Mouse (Mus musculus): ENCODE measurements around the gene Insl6. TPM values are rescaled to one million over a fixed set of nuclear protein-coding genes. Genes with fewer than 3 reads are reported as not detected.

The Insl6 gene
- polyA plus RNA-seq (2014; fragmentation: Nextera tagmentation; extraction: Ambion mirVana): 7.9 and 8.6 TPM in 2 replicates

GRCm38 (mm10) chr19:29325053-29325851 lies at the start of gene Insl6:
Insl6 (minus strand) TSS chr19:29325356.
- no peak within 1 kb of the TSS for H3K27ac ChIP-seq (ENCODE audit: low read depth, low read length)
- H3K9me3 ChIP-seq (ENCODE audit: control insufficient read depth, low read length): no peaks in the 10 kb centered on the region
- ATAC-seq (ENCODE audit: low FRiP score) (peak; percentile 92), DNase-seq (ENCODE audit: low spot score) (peak; percentile 77)
- 6% methylated on average over 29 of the region's 31 CpGs for WGBS
- no peaks in the 10 kb centered on the region for H3K4me1 ChIP-seq (replicated peaks; ENCODE audit: control insufficient read depth, insufficient read depth, low read length)
- H3K9ac ChIP-seq (ENCODE audit: low read depth, low read length): no peak within 1 kb of the TSS; the same call in 1 of the 2 replicates
- H3K36me3 ChIP-seq (ENCODE audit: control insufficient read depth, insufficient read depth, low read length): no peaks in the 10 kb centered on the region
- H3K4me3 ChIP-seq (ENCODE audit: low read depth, low read length): peak within 1 kb of the TSS; percentile 16
- H3K4me2 ChIP-seq (replicated peaks; ENCODE audit: low read depth, low read length): peak within 1 kb of the TSS; percentile 46
- no peaks in the 10 kb centered on the region for H3K27me3 ChIP-seq (ENCODE audit: control insufficient read depth, insufficient read depth, low read length)

DNA sequence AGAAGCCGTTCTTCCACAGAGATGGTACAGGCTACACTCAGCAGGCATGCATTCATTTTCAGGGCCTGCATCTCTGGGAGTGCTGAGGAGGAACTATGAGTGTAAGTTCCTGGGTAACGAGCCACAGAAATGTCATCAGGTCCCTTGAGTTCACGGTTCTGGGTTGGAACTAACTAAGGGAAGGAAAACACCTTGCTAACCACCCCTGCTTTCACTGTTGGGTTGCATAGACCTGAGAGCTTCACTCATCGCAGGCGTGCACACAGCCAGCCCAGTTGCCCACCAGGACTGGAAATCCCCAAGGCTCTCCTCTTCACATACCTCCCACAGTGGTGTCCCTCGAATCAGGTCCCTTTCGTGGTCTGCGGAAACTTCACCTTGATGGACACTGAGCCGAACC lies 49.8 kb upstream of the Insl6 start:
- H3K4me1 ChIP-seq (replicated peaks; ENCODE audit: control insufficient read depth, insufficient read depth, low read length): no peaks in the 10 kb centered on the region
- ATAC-seq (ENCODE audit: low FRiP score) (no peak), DNase-seq (ENCODE audit: low spot score) (no peak)
- H3K9ac ChIP-seq (ENCODE audit: low read depth, low read length): no peak overlapping the region
- H3K9me3 ChIP-seq (ENCODE audit: control insufficient read depth, low read length): no peaks in the 10 kb centered on the region
- no peak overlapping the region for H3K4me2 ChIP-seq (replicated peaks; ENCODE audit: low read depth, low read length)
- H3K27me3 ChIP-seq (ENCODE audit: control insufficient read depth, insufficient read depth, low read length): no peaks in the 10 kb centered on the region
- no peak overlapping the region for H3K4me3 ChIP-seq (ENCODE audit: low read depth, low read length)
- 88% methylated on average over 9 of the region's 9 CpGs for WGBS
- H3K27ac ChIP-seq (ENCODE audit: low read depth, low read length): no peak overlapping the region
- no peaks in the 10 kb centered on the region for H3K36me3 ChIP-seq (ENCODE audit: control insufficient read depth, insufficient read depth, low read length)

GRCm38 (mm10) chr19:29373438-29373837 lies 48.3 kb upstream of the Insl6 start:
- Histone ChIP-seq H3K4me3 (ENCODE audit: low read depth, low read length) (no peak overlapping the region), H3K36me3 (ENCODE audit: control insufficient read depth, insufficient read depth, low read length) (no peaks in the 10 kb centered on the region), H3K27ac (ENCODE audit: low read depth, low read length) (no peak overlapping the region), H3K27me3 (ENCODE audit: control insufficient read depth, insufficient read depth, low read length) (no peaks in the 10 kb centered on the region), H3K4me2 (replicated peaks; ENCODE audit: low read depth, low read length) (no peak overlapping the region), H3K4me1 (replicated peaks; ENCODE audit: control insufficient read depth, insufficient read depth, low read length) (no peaks in the 10 kb centered on the region), H3K9me3 (ENCODE audit: control insufficient read depth, low read length) (no peaks in the 10 kb centered on the region), H3K9ac (ENCODE audit: low read depth, low read length) (no peak overlapping the region)
- ATAC-seq (ENCODE audit: low FRiP score) (no peak), DNase-seq (ENCODE audit: low spot score) (no peak)
- 46% methylated on average over 11 of the region's 11 CpGs for WGBS

DNA sequence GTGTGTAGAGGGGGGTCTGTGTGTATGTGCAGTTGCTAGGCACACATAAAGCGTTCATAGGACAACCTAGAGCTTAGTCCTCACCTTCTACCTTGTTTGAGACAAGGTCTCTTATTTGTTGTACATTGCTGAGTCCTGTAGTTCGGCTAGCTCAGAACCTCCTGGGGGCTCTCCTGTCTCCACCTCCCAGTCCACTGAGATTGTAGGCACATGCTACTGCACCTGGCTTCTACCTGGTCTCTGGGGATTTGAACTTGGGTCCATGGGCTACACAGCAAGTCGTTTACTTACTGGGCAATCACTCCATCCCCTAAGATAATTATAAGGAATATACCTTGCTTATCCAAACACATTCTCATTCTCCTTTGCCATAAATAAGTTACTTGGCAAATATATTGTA lies 47.5 kb upstream of the Insl6 start:
- no peak overlapping the region for H3K4me2 ChIP-seq (replicated peaks; ENCODE audit: low read depth, low read length)
- no peak overlapping the region for H3K9ac ChIP-seq (ENCODE audit: low read depth, low read length)
- no peaks in the 10 kb centered on the region for H3K27me3 ChIP-seq (ENCODE audit: control insufficient read depth, insufficient read depth, low read length)
- H3K9me3 ChIP-seq (ENCODE audit: control insufficient read depth, low read length): no peaks in the 10 kb centered on the region
- no peak overlapping the region for H3K27ac ChIP-seq (ENCODE audit: low read depth, low read length)
- DNase-seq (ENCODE audit: low spot score) (no peak), ATAC-seq (ENCODE audit: low FRiP score) (no peak)
- 95% methylated on average over 3 of the region's 3 CpGs for WGBS
- H3K4me1 ChIP-seq (replicated peaks; ENCODE audit: control insufficient read depth, insufficient read depth, low read length): no peaks in the 10 kb centered on the region
- H3K36me3 ChIP-seq (ENCODE audit: control insufficient read depth, insufficient read depth, low read length): no peaks in the 10 kb centered on the region
- no peak overlapping the region for H3K4me3 ChIP-seq (ENCODE audit: low read depth, low read length)

DNA sequence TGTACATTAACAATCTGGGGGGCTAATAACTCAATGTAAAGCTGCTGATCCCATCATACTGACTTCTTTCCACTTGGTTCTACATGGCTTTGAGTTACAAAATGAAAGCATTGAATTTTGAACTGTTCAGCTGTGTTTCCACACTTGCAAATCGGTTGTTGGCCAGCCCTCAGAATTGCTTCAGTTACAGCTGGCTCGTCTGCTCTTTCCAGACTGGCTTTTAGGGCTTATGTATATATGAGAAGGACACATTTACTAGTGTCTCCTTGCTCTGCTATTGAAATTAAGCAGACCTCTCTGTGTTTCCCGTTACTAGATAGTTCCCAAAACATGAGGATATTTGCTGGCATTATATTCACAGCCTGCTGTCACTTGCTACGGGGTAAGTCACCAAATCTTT lies 47.0 kb upstream of the Insl6 start:
- no peak for DNase-seq (ENCODE audit: low spot score)
- Histone ChIP-seq H3K27ac (ENCODE audit: low read depth, low read length) (no peak overlapping the region), H3K9ac (ENCODE audit: low read depth, low read length) (no peak overlapping the region), H3K27me3 (ENCODE audit: control insufficient read depth, insufficient read depth, low read length) (no peaks in the 10 kb centered on the region), H3K4me1 (replicated peaks; ENCODE audit: control insufficient read depth, insufficient read depth, low read length) (peaks cover 3% of the 10 kb centered on the region; the same call in 1 of the 2 replicates), H3K9me3 (ENCODE audit: control insufficient read depth, low read length) (no peaks in the 10 kb centered on the region), H3K4me2 (replicated peaks; ENCODE audit: low read depth, low read length) (no peak overlapping the region), H3K36me3 (ENCODE audit: control insufficient read depth, insufficient read depth, low read length) (no peaks in the 10 kb centered on the region), H3K4me3 (ENCODE audit: low read depth, low read length) (no peak overlapping the region)
- ATAC-seq (ENCODE audit: low FRiP score): no peak
- WGBS: 82% methylated on average over 4 of the region's 4 CpGs

DNA sequence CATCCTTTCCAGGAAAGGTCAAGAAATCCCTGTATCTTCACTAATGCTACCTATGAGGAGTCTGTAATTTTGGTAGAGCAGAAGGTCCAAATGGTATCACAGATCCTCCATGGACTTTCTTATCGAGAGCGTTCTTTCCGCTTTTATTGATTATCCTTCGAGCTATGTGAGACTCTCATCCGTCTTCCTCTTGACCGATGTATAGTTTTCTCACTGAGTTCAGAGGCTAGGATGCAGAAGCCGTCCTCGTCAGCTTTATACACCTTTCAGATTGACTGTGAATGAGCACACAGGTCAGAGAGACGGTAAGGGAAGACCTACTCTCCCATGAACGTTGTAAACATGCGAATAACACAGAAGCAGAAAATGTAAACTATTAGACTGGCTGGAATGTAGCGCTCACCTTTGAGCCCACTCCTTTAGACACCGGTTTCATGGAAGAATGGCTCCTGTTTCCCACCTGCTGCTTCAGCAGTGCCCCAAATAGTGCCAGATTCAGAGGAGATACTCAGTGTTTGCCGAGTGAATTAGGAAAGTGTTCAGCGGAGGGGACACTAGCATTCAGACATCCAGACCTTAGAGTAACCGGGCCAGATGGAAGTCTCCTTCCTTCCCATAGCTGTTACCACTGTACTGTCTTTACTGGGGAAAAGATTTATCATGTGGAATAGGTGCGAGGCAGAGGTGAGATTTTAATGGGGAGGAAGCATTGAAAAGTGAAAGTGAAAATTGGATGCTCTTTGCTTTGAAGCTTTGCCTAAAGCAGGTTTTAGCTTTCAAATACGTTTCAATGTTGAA lies 46.3 kb upstream of the Insl6 start:
- Histone ChIP-seq H3K9me3 (ENCODE audit: control insufficient read depth, low read length) (no peaks in the 10 kb centered on the region), H3K27ac (ENCODE audit: low read depth, low read length) (no peak overlapping the region), H3K27me3 (ENCODE audit: control insufficient read depth, insufficient read depth, low read length) (no peaks in the 10 kb centered on the region), H3K4me2 (replicated peaks; ENCODE audit: low read depth, low read length) (no peak overlapping the region), H3K36me3 (ENCODE audit: control insufficient read depth, insufficient read depth, low read length) (no peaks in the 10 kb centered on the region), H3K4me3 (ENCODE audit: low read depth, low read length) (no peak overlapping the region), H3K9ac (ENCODE audit: low read depth, low read length) (no peak overlapping the region), H3K4me1 (replicated peaks; ENCODE audit: control insufficient read depth, insufficient read depth, low read length) (peaks cover 3% of the 10 kb centered on the region; the same call in 1 of the 2 replicates)
- DNase-seq (ENCODE audit: low spot score) (no peak), ATAC-seq (ENCODE audit: low FRiP score) (no peak)
- WGBS: 82% methylated on average over 18 of the region's 18 CpGs

DNA sequence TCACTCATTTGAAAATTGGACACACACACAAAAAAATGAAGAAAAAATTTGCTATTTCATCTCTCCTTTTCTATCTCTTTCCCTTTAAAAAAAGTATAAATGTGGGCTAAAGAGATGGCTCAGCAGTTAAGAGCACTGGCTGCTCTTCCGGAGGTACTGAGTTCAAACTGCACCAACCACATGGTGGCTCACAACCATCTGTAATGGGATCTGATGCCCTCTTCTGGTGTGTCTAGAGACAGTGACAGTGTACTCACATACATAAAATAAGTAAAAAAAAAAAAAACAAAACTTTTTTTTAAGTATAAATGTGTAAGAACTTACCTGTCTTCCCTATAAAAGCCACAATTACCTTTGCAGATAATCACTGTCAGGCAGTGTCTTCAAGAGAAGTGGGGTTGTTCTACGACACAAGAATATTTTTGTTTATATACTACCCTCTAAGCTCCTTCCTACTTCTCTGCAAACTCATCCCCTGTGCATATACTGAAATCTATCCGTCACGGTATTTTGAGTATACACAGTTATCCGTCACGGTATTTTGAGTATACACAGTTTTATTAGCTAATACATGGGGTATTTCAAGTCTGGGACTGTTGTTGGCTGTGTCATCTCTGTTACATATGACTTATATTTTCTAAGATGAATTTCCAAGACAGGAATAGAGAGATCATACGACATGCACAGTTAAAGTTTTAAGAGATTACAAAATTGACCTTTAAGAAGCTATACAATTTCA lies 45.6 kb upstream of the Insl6 start:
- H3K27me3 ChIP-seq (ENCODE audit: control insufficient read depth, insufficient read depth, low read length): no peaks in the 10 kb centered on the region
- no peaks in the 10 kb centered on the region for H3K36me3 ChIP-seq (ENCODE audit: control insufficient read depth, insufficient read depth, low read length)
- peaks cover 3% of the 10 kb centered on the region; the same call in 1 of the 2 replicates for H3K4me1 ChIP-seq (replicated peaks; ENCODE audit: control insufficient read depth, insufficient read depth, low read length)
- ATAC-seq (ENCODE audit: low FRiP score) (no peak), DNase-seq (ENCODE audit: low spot score) (no peak)
- no peak overlapping the region for H3K4me2 ChIP-seq (replicated peaks; ENCODE audit: low read depth, low read length)
- H3K4me3 ChIP-seq (ENCODE audit: low read depth, low read length): no peak overlapping the region
- no peak overlapping the region for H3K27ac ChIP-seq (ENCODE audit: low read depth, low read length)
- no peak overlapping the region for H3K9ac ChIP-seq (ENCODE audit: low read depth, low read length)
- H3K9me3 ChIP-seq (ENCODE audit: control insufficient read depth, low read length): no peaks in the 10 kb centered on the region
- WGBS: 90% methylated on average over 7 of the region's 7 CpGs

DNA sequence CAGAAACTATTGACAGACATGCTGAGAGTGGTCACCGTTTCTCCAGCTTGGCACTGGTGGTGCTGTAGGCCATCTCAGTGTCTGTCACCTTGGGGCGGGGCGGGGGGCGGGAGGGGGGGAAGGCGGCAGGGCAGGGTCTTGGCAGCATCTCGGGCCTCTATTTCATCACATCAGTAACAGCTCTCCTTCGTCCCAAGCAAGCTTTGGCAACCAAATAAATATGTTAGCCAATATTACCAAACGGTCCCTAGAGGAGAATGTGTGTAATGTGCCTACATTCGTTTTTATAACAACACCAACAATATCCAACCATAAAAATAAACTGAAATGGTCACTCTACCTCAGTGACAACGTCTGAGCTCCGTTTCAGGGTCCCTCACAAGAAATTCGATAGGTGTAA lies 45.0 kb upstream of the Insl6 start:
- 76% methylated on average over 12 of the region's 12 CpGs for WGBS
- Histone ChIP-seq H3K27me3 (ENCODE audit: control insufficient read depth, insufficient read depth, low read length) (no peaks in the 10 kb centered on the region), H3K4me2 (replicated peaks; ENCODE audit: low read depth, low read length) (no peak overlapping the region), H3K27ac (ENCODE audit: low read depth, low read length) (no peak overlapping the region), H3K9me3 (ENCODE audit: control insufficient read depth, low read length) (no peaks in the 10 kb centered on the region), H3K4me1 (replicated peaks; ENCODE audit: control insufficient read depth, insufficient read depth, low read length) (peaks cover 3% of the 10 kb centered on the region; the same call in 1 of the 2 replicates), H3K9ac (ENCODE audit: low read depth, low read length) (no peak overlapping the region), H3K36me3 (ENCODE audit: control insufficient read depth, insufficient read depth, low read length) (no peaks in the 10 kb centered on the region), H3K4me3 (ENCODE audit: low read depth, low read length) (no peak overlapping the region)
- ATAC-seq (ENCODE audit: low FRiP score) (no peak), DNase-seq (ENCODE audit: low spot score) (no peak)

Measured in hindbrain, embryonic 11.5 days (tissue).